Mouse (Mus musculus) gastrocnemius, postnatal 25 days (tissue): ENCODE results near the gene Dnaaf3. TPM values are rescaled to one million over a fixed set of nuclear protein-coding genes. Genes with fewer than 3 reads are reported as not detected.

Experiments
- DNase-seq: peaks from one replicate; pipeline ENCODE4 v3.0.0; 2022
- total RNA-seq, 2 experiments: library from RNA; stranded (reverse); gene quantifications; 1 replicate in 1 of 2; 2 replicates in 1 of 2; pipeline ENCODE4 v1.2.3; 2021

Dnaaf3 gene
- total RNA-seq, 2 experiments from 2014 or later, result not detected

GRCm38 (mm10) chr7:4521231-4522003, 10.8 kb downstream of the Dnaaf3 start:
- no peak for DNase-seq

GRCm38 (mm10) chr7:4518487-4518886, 13.8 kb downstream of the Dnaaf3 start:
- no peak for DNase-seq

- DNase-seq, result no peak
These were observed 15.8 kb downstream of the Dnaaf3 start, which contains the start of gene Tnnt1 for GRCm38 (mm10) chr7:4516332-4517050. Gene Tnnt1 (minus strand): TSS chr7:4516382.

GRCm38 (mm10) chr7:4515853-4516252, 16.4 kb downstream of the Dnaaf3 start:
- no peak for DNase-seq

GRCm38 (mm10) chr7:4513829-4514712, 18.2 kb downstream of the Dnaaf3 start:
- no peak for DNase-seq

- no peak for DNase-seq
These were observed 19.0 kb downstream of the Dnaaf3 start for GRCm38 (mm10) chr7:4513236-4513635.

- no peak for DNase-seq
These were observed 20.6 kb downstream of the Dnaaf3 start for GRCm38 (mm10) chr7:4511489-4512224.

GRCm38 (mm10) chr7:4509863-4510608, 22.2 kb downstream of the Dnaaf3 start:
- DNase-seq, result peak; percentile 67

GRCm38 (mm10) chr7:4508739-4509116, 23.5 kb downstream of the Dnaaf3 start:
- no peak for DNase-seq

GRCm38 (mm10) chr7:4508062-4508738, 24.1 kb downstream of the Dnaaf3 start:
- DNase-seq, result no peak

GRCm38 (mm10) chr7:4507220-4507619, 25.0 kb downstream of the Dnaaf3 start:
- DNase-seq, result no peak

GRCm38 (mm10) chr7:4504646-4505435, 27.4 kb downstream of the Dnaaf3 start:
- DNase-seq, result no peak

- DNase-seq, result no peak
These were observed 28.4 kb downstream of the Dnaaf3 start for GRCm38 (mm10) chr7:4503858-4504257.

- no peak for DNase-seq
These were observed 29.2 kb downstream of the Dnaaf3 start for GRCm38 (mm10) chr7:4503100-4503499.

GRCm38 (mm10) chr7:4502421-4503090, 29.7 kb downstream of the Dnaaf3 start:
- peak; percentile 40 for DNase-seq

GRCm38 (mm10) chr7:4501558-4502397, 30.5 kb downstream of the Dnaaf3 start, which contains the start of gene Ppp1r12c:
Gene Ppp1r12c (minus strand): TSS chr7:4501680.
- DNase-seq, result peak; percentile 94

GRCm38 (mm10) chr7:4500892-4501471, 31.3 kb downstream of the Dnaaf3 start:
- no peak for DNase-seq
